Mouse (Mus musculus): ENCODE measurements around the gene Arih2. TPM values are rescaled to one million over a fixed set of nuclear protein-coding genes. Genes with fewer than 3 reads are reported as not detected.
"Not testable (repeated sequence)": the region's sequence is repeated elsewhere in the genome, so short reads cannot be mapped to it uniquely, and the experiment has no call there.

Gene Arih2
- polyA plus RNA-seq, 1 experiment from 2014 or later: 54.8 TPM

GRCm38 (mm10) chr9:108687181-108687580 lies 38.0 kb upstream of the Arih2 start:
- H3K36me3 ChIP-seq: peaks cover 17% of the 10 kb centered on the region
- no peak for ATAC-seq (ENCODE audit: low FRiP score)
- no peak overlapping the region for H3K9ac ChIP-seq
- H3K4me2 ChIP-seq (replicated peaks): no peak overlapping the region
- WGBS: 77% methylated on average over 6 of the region's 6 CpGs
- no peak overlapping the region for H3K27ac ChIP-seq
- peaks cover 25% of the 10 kb centered on the region for H3K4me1 ChIP-seq
- peaks cover 8% of the 10 kb centered on the region; the same call in 1 of the 2 replicates for H3K27me3 ChIP-seq
- no peak overlapping the region for H3K4me3 ChIP-seq
- H3K9me3 ChIP-seq (replicated peaks): no peaks in the 10 kb centered on the region

- 0 out of 2 replicates have a peak overlapping the region, but pooled peaks have one; percentile 19 for H3K9ac ChIP-seq
- H3K27ac ChIP-seq: no peak overlapping the region
- H3K9me3 ChIP-seq (replicated peaks): no peaks in the 10 kb centered on the region
- no peak overlapping the region for H3K4me2 ChIP-seq (replicated peaks)
- H3K27me3 ChIP-seq: peaks cover 8% of the 10 kb centered on the region; the same call in 1 of the 2 replicates
- no peak for ATAC-seq (ENCODE audit: low FRiP score)
- H3K4me3 ChIP-seq: no peak overlapping the region
- peaks cover 21% of the 10 kb centered on the region for H3K36me3 ChIP-seq
- 40% methylated on average over 4 of the region's 4 CpGs for WGBS
- H3K4me1 ChIP-seq: peaks cover 22% of the 10 kb centered on the region
These were observed 37.3 kb upstream of the Arih2 start for GRCm38 (mm10) chr9:108686475-108686887.

GRCm38 (mm10) chr9:108680026-108680425 lies 30.8 kb upstream of the Arih2 start:
- Histone ChIP-seq H3K27me3 (no peaks in the 10 kb centered on the region), H3K4me2 (replicated peaks) (no peak overlapping the region), H3K9me3 (replicated peaks) (no peaks in the 10 kb centered on the region), H3K9ac (no peak overlapping the region), H3K4me1 (no peaks in the 10 kb centered on the region), H3K4me3 (no peak overlapping the region), H3K27ac (no peak overlapping the region), H3K36me3 (peaks cover 46% of the 10 kb centered on the region)
- no peak for ATAC-seq (ENCODE audit: low FRiP score)
- 94% methylated on average over 15 of the region's 15 CpGs for WGBS

- Histone ChIP-seq H3K4me2 (replicated peaks) (no peak overlapping the region), H3K27me3 (no peaks in the 10 kb centered on the region), H3K4me3 (no peak overlapping the region), H3K27ac (no peak overlapping the region), H3K4me1 (no peaks in the 10 kb centered on the region), H3K9me3 (replicated peaks) (no peaks in the 10 kb centered on the region), H3K36me3 (peaks cover 44% of the 10 kb centered on the region), H3K9ac (no peak overlapping the region)
- no peak for ATAC-seq (ENCODE audit: low FRiP score)
- 46% methylated on average over 2 of the region's 2 CpGs for WGBS
These were observed 24.0 kb upstream of the Arih2 start for GRCm38 (mm10) chr9:108673151-108673550.

GRCm38 (mm10) chr9:108669875-108670274 lies 20.7 kb upstream of the Arih2 start:
- Histone ChIP-seq H3K9ac (no peak overlapping the region), H3K36me3 (peaks cover 40% of the 10 kb centered on the region), H3K4me1 (no peaks in the 10 kb centered on the region), H3K9me3 (replicated peaks) (no peaks in the 10 kb centered on the region), H3K27ac (no peak overlapping the region), H3K4me2 (replicated peaks) (no peak overlapping the region), H3K4me3 (no peak overlapping the region), H3K27me3 (no peaks in the 10 kb centered on the region)
- WGBS: 55% methylated on average over 8 of the region's 8 CpGs
- ATAC-seq (ENCODE audit: low FRiP score): no peak

GRCm38 (mm10) chr9:108662660-108663059 lies 13.5 kb upstream of the Arih2 start:
- no peaks in the 10 kb centered on the region for H3K9me3 ChIP-seq (replicated peaks)
- peaks cover 11% of the 10 kb centered on the region for H3K4me1 ChIP-seq
- ATAC-seq (ENCODE audit: low FRiP score): no peak
- no peak overlapping the region for H3K27ac ChIP-seq
- peak overlapping the region; percentile 65 for H3K4me3 ChIP-seq
- 49% methylated on average over 6 of the region's 6 CpGs for WGBS
- H3K27me3 ChIP-seq: no peaks in the 10 kb centered on the region
- peak overlapping the region; percentile 79 for H3K4me2 ChIP-seq (replicated peaks)
- no peaks in the 10 kb centered on the region; the same call in 1 of the 2 replicates for H3K36me3 ChIP-seq
- H3K9ac ChIP-seq: peak overlapping the region; percentile 72

GRCm38 (mm10) chr9:108661677-108662612 lies 12.8 kb upstream of the Arih2 start, which contains the start of gene Slc25a20:
Gene Slc25a20, plus strand, starts transcription at chr9:108662088.
- Histone ChIP-seq H3K27me3 (no peaks in the 10 kb centered on the region), H3K36me3 (no peaks in the 10 kb centered on the region), H3K4me2 (replicated peaks) (peak within 1 kb of the TSS; percentile 79), H3K4me3 (peak within 1 kb of the TSS; percentile 65), H3K4me1 (peaks cover 11% of the 10 kb centered on the region), H3K9me3 (replicated peaks) (no peaks in the 10 kb centered on the region), H3K27ac (no peak within 1 kb of the TSS), H3K9ac (peak within 1 kb of the TSS; percentile 72)
- 3% methylated on average over 36 of the region's 37 CpGs for WGBS
- peak; percentile 81 for ATAC-seq (ENCODE audit: low FRiP score)

- H3K4me3 ChIP-seq; H3K9me3 ChIP-seq (replicated peaks); H3K27ac ChIP-seq; H3K9ac ChIP-seq; H3K4me2 ChIP-seq (replicated peaks); ATAC-seq (ENCODE audit: low FRiP score); H3K27me3 ChIP-seq; H3K4me1 ChIP-seq; H3K36me3 ChIP-seq: not testable (repeated sequence)
- 87% methylated on average over 7 of the region's 7 CpGs for WGBS
These were observed 6.7 kb upstream of the Arih2 start for GRCm38 (mm10) chr9:108655865-108656264.

GRCm38 (mm10) chr9:108654566-108655464 lies 5.6 kb upstream of the Arih2 start:
- Histone ChIP-seq H3K4me1 (peaks cover 5% of the 10 kb centered on the region), H3K27ac (no peak overlapping the region), H3K4me2 (replicated peaks) (no peak overlapping the region), H3K9me3 (replicated peaks) (no peaks in the 10 kb centered on the region), H3K4me3 (no peak overlapping the region), H3K27me3 (no peaks in the 10 kb centered on the region), H3K9ac (no peak overlapping the region), H3K36me3 (no peaks in the 10 kb centered on the region)
- no peak for ATAC-seq (ENCODE audit: low FRiP score)
- WGBS: 82% methylated on average over 10 of the region's 10 CpGs

GRCm38 (mm10) chr9:108649561-108650440 lies 615 bp upstream of the Arih2 start:
- peak overlapping the region; percentile 92 for H3K9ac ChIP-seq
- peak overlapping the region; percentile 99 for H3K4me3 ChIP-seq
- H3K9me3 ChIP-seq (replicated peaks): no peaks in the 10 kb centered on the region
- H3K4me1 ChIP-seq: peaks cover 15% of the 10 kb centered on the region
- H3K27ac ChIP-seq: peak overlapping the region; percentile 91
- H3K4me2 ChIP-seq (replicated peaks): peak overlapping the region; percentile 94
- WGBS: 32% methylated on average over 29 of the region's 29 CpGs
- no peak; the same call in none of the 2 replicates for ATAC-seq (ENCODE audit: low FRiP score)
- no peaks in the 10 kb centered on the region for H3K27me3 ChIP-seq
- H3K36me3 ChIP-seq: no peaks in the 10 kb centered on the region

GRCm38 (mm10) chr9:108648166-108648565 lies 1.0 kb downstream of the Arih2 start:
- Histone ChIP-seq H3K27ac (no peak overlapping the region), H3K4me2 (replicated peaks) (peak overlapping the region; percentile 94), H3K36me3 (0 out of 2 replicates have a peak, but pooled peaks cover 4% of the 10 kb centered on the region), H3K9ac (peak overlapping the region; percentile 92), H3K27me3 (no peaks in the 10 kb centered on the region), H3K4me1 (peaks cover 15% of the 10 kb centered on the region), H3K4me3 (peak overlapping the region; percentile 99), H3K9me3 (replicated peaks) (no peaks in the 10 kb centered on the region)
- ATAC-seq (ENCODE audit: low FRiP score): no peak
- 45% methylated on average over 10 of the region's 10 CpGs for WGBS
